ENCODE assay signal across 11 mouse cellular contexts in the genomic region with DNA sequence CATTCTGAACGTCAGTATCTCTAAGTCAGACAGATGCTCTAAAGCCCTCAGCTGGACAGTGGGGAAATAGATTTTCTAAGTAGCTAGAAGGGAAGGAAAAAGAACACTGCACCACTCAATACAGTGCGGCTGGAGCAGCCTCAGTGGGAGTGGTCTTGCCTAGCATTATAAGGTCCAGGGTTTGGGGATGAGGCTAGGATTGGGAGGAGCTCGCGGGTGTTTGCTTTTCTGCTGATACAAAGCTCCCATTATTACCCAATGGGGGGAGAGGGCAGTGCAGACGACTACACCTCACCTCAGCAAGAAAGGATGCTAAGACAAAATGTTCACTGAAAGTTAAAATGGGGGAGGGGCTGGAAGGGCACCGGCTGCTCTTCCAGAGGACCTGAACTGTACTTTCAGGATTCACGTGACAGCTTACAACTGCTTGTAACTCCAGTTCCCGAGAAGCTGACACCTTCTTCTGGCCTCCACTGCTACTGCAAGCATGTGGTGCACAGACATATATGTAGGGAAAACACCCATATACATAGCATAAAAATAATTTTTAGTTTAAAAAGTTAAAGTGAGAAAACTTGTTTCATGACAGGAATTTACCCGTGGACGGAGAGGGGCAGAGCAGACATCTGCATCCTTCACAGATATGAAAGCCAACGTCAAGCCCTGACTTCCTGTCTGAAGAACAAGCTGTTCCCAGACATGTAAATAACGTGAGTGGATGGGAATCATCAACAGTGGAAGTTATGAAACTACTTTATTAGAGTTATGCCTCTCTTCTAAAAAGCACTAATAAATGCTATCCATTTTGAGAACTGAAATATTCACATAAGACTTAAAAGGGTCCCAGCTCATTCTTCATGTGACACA. TPM values are rescaled to one million over a fixed set of nuclear protein-coding genes. Genes with fewer than 3 reads are reported as not detected.
A peak's percentile ranks its signal among the peaks of the same experiment; 100 is the strongest.
DNase-seq lines count a peak whose midpoint lies in the region; ATAC-seq and TF ChIP-seq lines count a peak whose summit lies in the region.
"Had no signal": no experiment of that assay in that cellular context is flagged by ENCODE, and none has a peak within 500 bp of the region (broad histone marks: within the 10 kb centered on the region; RNA-seq: fewer than 3 reads in every experiment).

No protein-coding gene starts in this region.

- H3K4me3 ChIP-seq in hindbrain, embryonic 15.5 days: no peak overlapping the region
- no peak overlapping the region for H3K4me3 ChIP-seq in hindbrain, embryonic 10.5 days
- no peak overlapping the region for H3K4me3 ChIP-seq in embryonic facial prominence, embryonic 13.5 days
- H3K4me3 ChIP-seq in lung, postnatal 0 days (ENCODE audit: low read depth, low read length): no peak overlapping the region
- H3K4me3 ChIP-seq: embryonic facial prominence, embryonic 15.5 days had no signal

- TF ChIP-seq EP300 in lung, postnatal 0 days (IDR thresholded peaks at IDR 0.05): peak; percentile 100

- intact Hi-C loops in heart, postnatal 25 days (cut with DNase I): no loop called here

- no peak overlapping the region for H3K4me2 ChIP-seq in hindbrain, embryonic 15.5 days
- no peak overlapping the region for H3K4me2 ChIP-seq in embryonic facial prominence, embryonic 13.5 days
- H3K4me2 ChIP-seq in lung, postnatal 0 days (replicated peaks; ENCODE audit: low read depth, low read length): peak overlapping the region; percentile 29
- H3K4me2 ChIP-seq: embryonic facial prominence, embryonic 15.5 days; hindbrain, embryonic 14.5 days had no signal

- H3K36me3 ChIP-seq in hindbrain, embryonic 15.5 days: no peaks in the 10 kb centered on the region
- peaks cover 42% of the 10 kb centered on the region for H3K36me3 ChIP-seq in hindbrain, embryonic 10.5 days
- peaks cover 19% of the 10 kb centered on the region for H3K36me3 ChIP-seq in embryonic facial prominence, embryonic 13.5 days
- no peaks in the 10 kb centered on the region for H3K36me3 ChIP-seq in lung, postnatal 0 days (ENCODE audit: insufficient read depth, low read length)

- H3K9ac ChIP-seq in hindbrain, embryonic 15.5 days: no peak overlapping the region
- no peak overlapping the region for H3K9ac ChIP-seq in embryonic facial prominence, embryonic 13.5 days
- no peak overlapping the region; the same call in 1 of the 2 replicates for H3K9ac ChIP-seq in lung, postnatal 0 days (replicated peaks; ENCODE audit: low read depth)
- H3K9ac ChIP-seq: embryonic facial prominence, embryonic 15.5 days; hindbrain, embryonic 14.5 days had no signal

- peak; percentile 33 for TF ChIP-seq CTCF in lung, postnatal 0 days (IDR thresholded peaks at IDR 0.05)

- no peaks in the 10 kb centered on the region for H3K9me3 ChIP-seq in hindbrain, embryonic 15.5 days
- H3K9me3 ChIP-seq in hindbrain, embryonic 10.5 days: no peaks in the 10 kb centered on the region
- H3K9me3 ChIP-seq in embryonic facial prominence, embryonic 13.5 days: no peaks in the 10 kb centered on the region
- H3K9me3 ChIP-seq in lung, postnatal 0 days (ENCODE audit: low read length): no peaks in the 10 kb centered on the region
- H3K9me3 ChIP-seq: embryonic facial prominence, embryonic 15.5 days had no signal

- ATAC-seq in hindbrain, embryonic 15.5 days (ENCODE audit: low FRiP score, low read depth): no peak
- no peak for ATAC-seq in embryonic facial prominence, embryonic 13.5 days (ENCODE audit: insufficient number of reproducible peaks, insufficient read depth, low FRiP score, low TSS enrichment, low read depth)
- peak; percentile 81 for ATAC-seq in lung, postnatal 0 days

- no peak for DNase-seq in hindbrain, embryonic 10.5 days (ENCODE audit: low spot score)
- DNase-seq in heart, postnatal 25 days (ENCODE audit: low spot score): peak; percentile 55
- DNase-seq in lung, postnatal 0 days (ENCODE audit: low spot score): peak; percentile 94
- DNase-seq in cerebellum, adult 11 months: no peak
- DNase-seq in cerebellum, adult 9-11 months: no peak
- DNase-seq in cerebellum, adult 18-20 months: no peak
- DNase-seq: adrenal gland, postnatal 10 days had no signal

- 58% methylated on average over 12 of the region's 12 CpGs for WGBS in hindbrain, embryonic 15.5 days
- 64% methylated on average over 12 of the region's 12 CpGs for WGBS in hindbrain, embryonic 10.5 days
- 42% methylated on average over 12 of the region's 12 CpGs for WGBS in embryonic facial prominence, embryonic 13.5 days
- 4% methylated on average over 12 of the region's 12 CpGs for WGBS in lung, postnatal 0 days

- H3K27ac ChIP-seq in hindbrain, embryonic 15.5 days (replicated peaks): 0 out of 2 replicates have a peak overlapping the region, but pooled peaks have one; percentile 12
- H3K27ac ChIP-seq in hindbrain, embryonic 10.5 days: no peak overlapping the region
- H3K27ac ChIP-seq in embryonic facial prominence, embryonic 13.5 days: 0 out of 2 replicates have a peak overlapping the region, but pooled peaks have one; percentile 0
- peak overlapping the region; percentile 96 for H3K27ac ChIP-seq in lung, postnatal 0 days (ENCODE audit: low read length)
- H3K27ac ChIP-seq: embryonic facial prominence, embryonic 15.5 days; hindbrain, embryonic 14.5 days had no signal

- no peaks in the 10 kb centered on the region for H3K27me3 ChIP-seq in hindbrain, embryonic 15.5 days
- no peaks in the 10 kb centered on the region for H3K27me3 ChIP-seq in hindbrain, embryonic 10.5 days (ENCODE audit: insufficient read depth, poor library complexity, severe bottlenecking)
- no peaks in the 10 kb centered on the region for H3K27me3 ChIP-seq in embryonic facial prominence, embryonic 13.5 days
- no peaks in the 10 kb centered on the region for H3K27me3 ChIP-seq in lung, postnatal 0 days (replicated peaks; ENCODE audit: insufficient read depth, low read length)
- H3K27me3 ChIP-seq: embryonic facial prominence, embryonic 15.5 days had no signal

- H3K4me1 ChIP-seq in hindbrain, embryonic 15.5 days (replicated peaks): peaks cover 6% of the 10 kb centered on the region; the same call in 1 of the 2 replicates
- peaks cover 6% of the 10 kb centered on the region; the same call in 1 of the 2 replicates for H3K4me1 ChIP-seq in hindbrain, embryonic 10.5 days (replicated peaks)
- H3K4me1 ChIP-seq in embryonic facial prominence, embryonic 13.5 days: 0 out of 2 replicates have a peak, but pooled peaks cover 4% of the 10 kb centered on the region
- H3K4me1 ChIP-seq in lung, postnatal 0 days (ENCODE audit: insufficient read depth, low read depth, low read length): peaks cover 34% of the 10 kb centered on the region
- H3K4me1 ChIP-seq: embryonic facial prominence, embryonic 15.5 days had no signal

RNA-seq across cellular contexts. Expression of a gene that starts 32.9 kb away (rescaled TPM):
- polyA plus RNA-seq in hindbrain, embryonic 15.5 days (2015; fragmentation: Nextera tagmentation; extraction: Ambion mirVana): 47.4 and 50.6 TPM in 2 replicates
- polyA plus RNA-seq in hindbrain, embryonic 10.5 days (2016; fragmentation: Nextera tagmentation; extraction: Ambion mirVana): 41.3 and 41.8 TPM in 2 replicates
- polyA plus RNA-seq in embryonic facial prominence, embryonic 13.5 days (2015; fragmentation: Nextera tagmentation; extraction: Ambion mirVana): 40.4 and 40.5 TPM in 2 replicates
- total RNA-seq in heart, postnatal 25 days (2021): 10 to 100 TPM; 18.9 to 20.1 TPM
- polyA plus RNA-seq in lung, postnatal 0 days (2015; fragmentation: Nextera tagmentation; extraction: Ambion mirVana): 70.4 and 82.1 TPM in 2 replicates

RNA-seq across cellular contexts. Expression of a gene that starts 46.6 kb away (rescaled TPM):
- polyA plus RNA-seq in hindbrain, embryonic 15.5 days (2015; fragmentation: Nextera tagmentation; extraction: Ambion mirVana): not detected in 2 replicates
- polyA plus RNA-seq in hindbrain, embryonic 10.5 days (2016; fragmentation: Nextera tagmentation; extraction: Ambion mirVana): not detected in 2 replicates
- polyA plus RNA-seq in embryonic facial prominence, embryonic 13.5 days (2015; fragmentation: Nextera tagmentation; extraction: Ambion mirVana): not detected in 2 replicates
- not detected for total RNA-seq in heart, postnatal 25 days (2021)
- polyA plus RNA-seq in lung, postnatal 0 days (2015; fragmentation: Nextera tagmentation; extraction: Ambion mirVana): not detected in 2 replicates
- total RNA-seq: adrenal gland, postnatal 10 days had no signal
- polyA plus RNA-seq: embryonic facial prominence, embryonic 15.5 days; hindbrain, embryonic 14.5 days had no signal

RNA-seq across cellular contexts. Expression of a gene that starts 58.3 kb away (rescaled TPM):
- 1.1 and 1.2 TPM in 2 replicates for polyA plus RNA-seq in hindbrain, embryonic 15.5 days (2015; fragmentation: Nextera tagmentation; extraction: Ambion mirVana)
- 1.3 and 1.7 TPM in 2 replicates for polyA plus RNA-seq in hindbrain, embryonic 10.5 days (2016; fragmentation: Nextera tagmentation; extraction: Ambion mirVana)
- 1.3 and 1.8 TPM in 2 replicates for polyA plus RNA-seq in embryonic facial prominence, embryonic 13.5 days (2015; fragmentation: Nextera tagmentation; extraction: Ambion mirVana)
- 1 to 10 TPM; 1.0 to 1.9 TPM for total RNA-seq in heart, postnatal 25 days (2021)
- 0.44 and 0.88 TPM in 2 replicates for polyA plus RNA-seq in lung, postnatal 0 days (2015; fragmentation: Nextera tagmentation; extraction: Ambion mirVana)

Comparison
In these comparisons a context has a peak if more than half of its experiments do, and no peak if none do; other contexts are left out.
1. DNase-seq: peak in heart, postnatal 25 days (single experiment) and lung, postnatal 0 days (single experiment); none in hindbrain, embryonic 10.5 days (single experiment), cerebellum, adult 11 months (single experiment), cerebellum, adult 9-11 months (single experiment) and cerebellum, adult 18-20 months (0 of 2).